Mouse (Mus musculus) olfactory bulb, adult 2 months (tissue): ENCODE results near the gene Spata21.

Experiments used
- CTCF ChIP-seq: fragments of 200-500 bp; IDR thresholded peaks from 2 replicates; pipeline ENCODE4 v1.5.1; 2012; ENCODE audit warnings: low read depth, mild to moderate bottlenecking, low read length, moderate library complexity; ENCODE audit not compliant: insufficient read depth
- POLR2A ChIP-seq: fragments of 200-500 bp; IDR thresholded peaks from 2 replicates; pipeline ENCODE4 v1.6.1; 2012; ENCODE audit warnings: mild to moderate bottlenecking, low read depth, low read length, moderate library complexity; ENCODE audit not compliant: insufficient read depth

- TF ChIP-seq CTCF (no peak), POLR2A (no peak)
These were observed 11.2 kb upstream of the Spata21 start for GRCm38 (mm10) chr4:141076761-141077506.
